Mouse (Mus musculus): Measurements from ENCODE around the gene Utp4. TPM values are rescaled to one million over a fixed set of nuclear protein-coding genes. Genes with fewer than 3 reads are reported as not detected.

The Utp4 gene
- polyA plus RNA-seq, 1 experiment from 2014 or later, result 63.5 TPM

DNA sequence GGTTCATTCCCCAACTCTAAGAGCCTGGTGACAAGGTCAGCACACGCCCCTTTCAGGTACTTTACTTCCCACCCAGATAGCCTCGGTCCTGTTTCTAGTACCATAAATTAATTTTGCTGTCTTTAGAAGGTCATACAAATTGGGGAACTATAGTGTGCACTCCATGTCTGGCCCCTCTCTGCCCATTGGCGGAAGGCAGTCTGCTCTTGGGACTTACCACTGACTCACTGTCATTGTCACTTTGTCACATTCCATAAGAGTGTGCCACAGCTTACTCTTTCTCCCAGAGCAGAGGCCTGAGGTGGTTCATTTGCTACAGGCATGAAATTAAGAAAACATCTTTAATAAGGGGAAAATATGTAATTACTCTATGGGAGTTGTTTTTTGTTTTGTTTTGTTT, 64.8 kb downstream of the Utp4 start:
- Histone ChIP-seq H3K9ac (replicated peaks; ENCODE audit: low read depth, low read length) (no peak overlapping the region), H3K4me1 (ENCODE audit: control insufficient read depth, insufficient read depth, low read length) (0 out of 2 replicates have a peak, but pooled peaks cover 4% of the 10 kb centered on the region), H3K36me3 (ENCODE audit: control insufficient read depth, insufficient read depth, low read length) (no peaks in the 10 kb centered on the region), H3K4me2 (replicated peaks; ENCODE audit: low read depth, low read length) (no peak overlapping the region), H3K4me3 (ENCODE audit: low read depth, low read length) (no peak overlapping the region), H3K27me3 (ENCODE audit: control insufficient read depth, insufficient read depth, low read length) (no peaks in the 10 kb centered on the region), H3K9me3 (ENCODE audit: control insufficient read depth, low read depth, low read length) (no peaks in the 10 kb centered on the region), H3K27ac (ENCODE audit: low read length) (no peak overlapping the region)
- ATAC-seq (ENCODE audit: insufficient number of reproducible peaks, insufficient read depth, low FRiP score, low read depth), result no peak
- WGBS, result 81% methylated on average over 3 of the region's 3 CpGs

DNA sequence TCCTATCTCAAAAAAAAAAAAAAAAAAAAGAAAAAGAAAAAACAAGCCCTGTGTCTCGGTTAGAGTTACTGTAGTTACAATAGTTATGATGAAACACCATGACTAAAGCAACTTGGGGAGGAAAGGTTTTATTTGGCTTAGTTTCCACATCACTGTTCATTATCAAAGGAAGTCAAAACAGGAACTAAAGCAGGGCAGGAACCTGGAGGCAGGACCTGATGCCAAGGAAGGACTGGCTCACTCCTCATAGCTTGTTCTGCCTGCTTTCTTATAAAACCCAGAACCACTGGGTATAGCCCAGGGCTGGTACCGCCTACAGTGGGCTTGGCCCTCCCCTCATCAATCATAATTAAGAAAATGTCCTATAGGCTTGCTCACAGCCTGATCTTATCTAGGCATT, 66.2 kb downstream of the Utp4 start:
- Histone ChIP-seq H3K27me3 (ENCODE audit: control insufficient read depth, insufficient read depth, low read length) (no peaks in the 10 kb centered on the region), H3K4me2 (replicated peaks; ENCODE audit: low read depth, low read length) (no peak overlapping the region), H3K9me3 (ENCODE audit: control insufficient read depth, low read depth, low read length) (no peaks in the 10 kb centered on the region), H3K9ac (replicated peaks; ENCODE audit: low read depth, low read length) (no peak overlapping the region), H3K4me1 (ENCODE audit: control insufficient read depth, insufficient read depth, low read length) (no peaks in the 10 kb centered on the region), H3K4me3 (ENCODE audit: low read depth, low read length) (no peak overlapping the region), H3K27ac (ENCODE audit: low read length) (no peak overlapping the region), H3K36me3 (ENCODE audit: control insufficient read depth, insufficient read depth, low read length) (no peaks in the 10 kb centered on the region)
- ATAC-seq (ENCODE audit: insufficient number of reproducible peaks, insufficient read depth, low FRiP score, low read depth), result no peak
- WGBS, result 89% methylated on average over 2 of the region's 2 CpGs

DNA sequence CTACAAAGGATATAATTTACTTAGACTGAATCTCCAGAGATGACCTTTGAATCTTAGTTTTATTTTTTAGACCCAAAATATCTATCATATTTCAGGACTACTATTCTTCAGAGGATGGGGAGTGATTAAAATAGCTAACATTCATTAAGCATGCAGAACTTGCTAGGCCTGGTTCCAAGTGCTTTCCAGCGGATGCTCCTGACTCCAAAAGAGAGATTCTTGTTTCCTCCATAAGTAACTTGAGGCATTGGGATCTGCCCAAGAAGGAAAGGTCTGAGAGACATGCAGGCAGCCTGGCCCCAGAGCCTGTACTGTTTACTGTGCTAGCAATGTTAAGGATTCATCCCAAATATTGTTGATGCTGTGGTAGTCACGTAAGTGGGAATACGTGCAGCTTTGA, 68.9 kb downstream of the Utp4 start:
- no peak for ATAC-seq (ENCODE audit: insufficient number of reproducible peaks, insufficient read depth, low FRiP score, low read depth)
- Histone ChIP-seq H3K27ac (ENCODE audit: low read length) (no peak overlapping the region), H3K4me1 (ENCODE audit: control insufficient read depth, insufficient read depth, low read length) (no peaks in the 10 kb centered on the region), H3K9ac (replicated peaks; ENCODE audit: low read depth, low read length) (no peak overlapping the region), H3K9me3 (ENCODE audit: control insufficient read depth, low read depth, low read length) (no peaks in the 10 kb centered on the region), H3K4me3 (ENCODE audit: low read depth, low read length) (no peak overlapping the region), H3K27me3 (ENCODE audit: control insufficient read depth, insufficient read depth, low read length) (no peaks in the 10 kb centered on the region), H3K36me3 (ENCODE audit: control insufficient read depth, insufficient read depth, low read length) (no peaks in the 10 kb centered on the region), H3K4me2 (replicated peaks; ENCODE audit: low read depth, low read length) (no peak overlapping the region)
- 78% methylated on average over 3 of the region's 3 CpGs for WGBS

- H3K27me3 ChIP-seq (ENCODE audit: control insufficient read depth, insufficient read depth, low read length), result no peaks in the 10 kb centered on the region
- no peak overlapping the region for H3K4me3 ChIP-seq (ENCODE audit: low read depth, low read length)
- no peak for ATAC-seq (ENCODE audit: insufficient number of reproducible peaks, insufficient read depth, low FRiP score, low read depth)
- WGBS, result 74% methylated on average over 6 of the region's 6 CpGs
- no peak overlapping the region for H3K27ac ChIP-seq (ENCODE audit: low read length)
- H3K9ac ChIP-seq (replicated peaks; ENCODE audit: low read depth, low read length), result no peak overlapping the region
- no peak overlapping the region for H3K4me2 ChIP-seq (replicated peaks; ENCODE audit: low read depth, low read length)
- no peaks in the 10 kb centered on the region for H3K36me3 ChIP-seq (ENCODE audit: control insufficient read depth, insufficient read depth, low read length)
- no peaks in the 10 kb centered on the region for H3K4me1 ChIP-seq (ENCODE audit: control insufficient read depth, insufficient read depth, low read length)
- H3K9me3 ChIP-seq (ENCODE audit: control insufficient read depth, low read depth, low read length), result no peaks in the 10 kb centered on the region
Observed at GRCm38 (mm10) chr8:106963365-106963764, 69.9 kb downstream of the Utp4 start.

GRCm38 (mm10) chr8:106964573-106964972, 71.1 kb downstream of the Utp4 start:
- Histone ChIP-seq H3K9me3 (ENCODE audit: control insufficient read depth, low read depth, low read length) (no peaks in the 10 kb centered on the region), H3K9ac (replicated peaks; ENCODE audit: low read depth, low read length) (no peak overlapping the region), H3K36me3 (ENCODE audit: control insufficient read depth, insufficient read depth, low read length) (no peaks in the 10 kb centered on the region), H3K27ac (ENCODE audit: low read length) (no peak overlapping the region), H3K4me1 (ENCODE audit: control insufficient read depth, insufficient read depth, low read length) (no peaks in the 10 kb centered on the region), H3K4me3 (ENCODE audit: low read depth, low read length) (no peak overlapping the region), H3K4me2 (replicated peaks; ENCODE audit: low read depth, low read length) (no peak overlapping the region), H3K27me3 (ENCODE audit: control insufficient read depth, insufficient read depth, low read length) (no peaks in the 10 kb centered on the region)
- 57% methylated on average over 4 of the region's 4 CpGs for WGBS
- ATAC-seq (ENCODE audit: insufficient number of reproducible peaks, insufficient read depth, low FRiP score, low read depth), result no peak

DNA sequence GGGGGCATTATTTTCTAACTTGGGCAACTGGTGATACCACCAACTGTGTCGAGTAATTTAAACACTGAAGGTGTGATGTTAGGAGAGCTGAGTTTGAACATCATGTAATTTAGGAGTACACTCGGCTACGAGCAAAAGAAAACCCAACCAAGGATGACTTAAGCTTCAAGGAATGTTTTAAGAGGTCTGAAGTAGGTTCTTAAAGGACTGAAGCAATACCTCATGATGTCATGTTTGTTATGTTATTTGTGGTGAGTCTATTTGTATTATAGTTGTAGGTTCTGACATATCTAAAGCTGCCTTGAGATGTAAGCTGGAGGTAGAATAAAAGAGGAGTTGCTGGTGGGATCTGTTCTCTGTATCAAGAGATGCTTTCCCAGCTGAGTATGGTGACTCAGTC, 76.5 kb downstream of the Utp4 start:
- no peaks in the 10 kb centered on the region for H3K27me3 ChIP-seq (ENCODE audit: control insufficient read depth, insufficient read depth, low read length)
- H3K27ac ChIP-seq (ENCODE audit: low read length), result no peak overlapping the region
- no peak for ATAC-seq (ENCODE audit: insufficient number of reproducible peaks, insufficient read depth, low FRiP score, low read depth)
- 0 out of 2 replicates have a peak, but pooled peaks cover 3% of the 10 kb centered on the region for H3K4me1 ChIP-seq (ENCODE audit: control insufficient read depth, insufficient read depth, low read length)
- H3K36me3 ChIP-seq (ENCODE audit: control insufficient read depth, insufficient read depth, low read length), result no peaks in the 10 kb centered on the region
- H3K4me2 ChIP-seq (replicated peaks; ENCODE audit: low read depth, low read length), result no peak overlapping the region
- no peak overlapping the region for H3K9ac ChIP-seq (replicated peaks; ENCODE audit: low read depth, low read length)
- 65% methylated on average over 3 of the region's 3 CpGs for WGBS
- H3K9me3 ChIP-seq (ENCODE audit: control insufficient read depth, low read depth, low read length), result no peaks in the 10 kb centered on the region
- H3K4me3 ChIP-seq (ENCODE audit: low read depth, low read length), result no peak overlapping the region

- Histone ChIP-seq H3K9me3 (ENCODE audit: control insufficient read depth, low read depth, low read length) (no peaks in the 10 kb centered on the region), H3K36me3 (ENCODE audit: control insufficient read depth, insufficient read depth, low read length) (no peaks in the 10 kb centered on the region), H3K4me2 (replicated peaks; ENCODE audit: low read depth, low read length) (no peak overlapping the region), H3K4me3 (ENCODE audit: low read depth, low read length) (no peak overlapping the region), H3K27me3 (ENCODE audit: control insufficient read depth, insufficient read depth, low read length) (no peaks in the 10 kb centered on the region), H3K4me1 (ENCODE audit: control insufficient read depth, insufficient read depth, low read length) (0 out of 2 replicates have a peak, but pooled peaks cover 3% of the 10 kb centered on the region), H3K27ac (ENCODE audit: low read length) (no peak overlapping the region), H3K9ac (replicated peaks; ENCODE audit: low read depth, low read length) (no peak overlapping the region)
- no peak for ATAC-seq (ENCODE audit: insufficient number of reproducible peaks, insufficient read depth, low FRiP score, low read depth)
- WGBS, result 62% methylated on average over 5 of the region's 5 CpGs
Observed at GRCm38 (mm10) chr8:106971916-106972315, 78.5 kb downstream of the Utp4 start.

Other genes starting within 250 kb of the Utp4 start
- 9.9 and 10.1 TPM in 2 replicates for gene Tango6, start 210.6 kb upstream of the Utp4 start, polyA plus RNA-seq (2014; fragmentation: Nextera tagmentation; extraction: Ambion mirVana)
- gene Has3, start 23.4 kb upstream of the Utp4 start, polyA plus RNA-seq (2014; fragmentation: Nextera tagmentation; extraction: Ambion mirVana), result 0.48 and 0.54 TPM in 2 replicates
- 21.6 and 26.9 TPM in 2 replicates for gene Sntb2, start 42.1 kb downstream of the Utp4 start, polyA plus RNA-seq (2014; fragmentation: Nextera tagmentation; extraction: Ambion mirVana)
- 66.3 and 69.7 TPM in 2 replicates for gene Vps4a, start 137.6 kb downstream of the Utp4 start, polyA plus RNA-seq (2014; fragmentation: Nextera tagmentation; extraction: Ambion mirVana)
- 38.8 and 40.4 TPM in 2 replicates for gene Pdf, start 155.0 kb downstream of the Utp4 start, polyA plus RNA-seq (2014; fragmentation: Nextera tagmentation; extraction: Ambion mirVana)
- gene Cog8, start 163.1 kb downstream of the Utp4 start, polyA plus RNA-seq (2014; fragmentation: Nextera tagmentation; extraction: Ambion mirVana), result 31.9 and 36.5 TPM in 2 replicates
- 83.9 and 93.6 TPM in 2 replicates for gene Nip7, start 163.2 kb downstream of the Utp4 start, polyA plus RNA-seq (2014; fragmentation: Nextera tagmentation; extraction: Ambion mirVana)
- 12.6 and 22.5 TPM in 2 replicates for gene Tmed6, start 172.0 kb downstream of the Utp4 start, polyA plus RNA-seq (2014; fragmentation: Nextera tagmentation; extraction: Ambion mirVana)
- gene Terf2, start 202.9 kb downstream of the Utp4 start, polyA plus RNA-seq (2014; fragmentation: Nextera tagmentation; extraction: Ambion mirVana), result 15.8 and 17.6 TPM in 2 replicates